Mouse (Mus musculus) heart, postnatal 0 days (tissue): ENCODE measurements around the gene Opn1sw.

Experiments
- CTCF ChIP-seq: IDR thresholded peaks from 2 replicates; pipeline ENCODE4 v1.5.1; 2016; ENCODE audit warnings: antibody characterized with exemption, control low read depth, low read depth
- EP300 ChIP-seq: IDR thresholded peaks from 2 replicates; pipeline ENCODE4 v1.6.1; 2016; ENCODE audit warnings: antibody characterized with exemption, low read depth

DNA sequence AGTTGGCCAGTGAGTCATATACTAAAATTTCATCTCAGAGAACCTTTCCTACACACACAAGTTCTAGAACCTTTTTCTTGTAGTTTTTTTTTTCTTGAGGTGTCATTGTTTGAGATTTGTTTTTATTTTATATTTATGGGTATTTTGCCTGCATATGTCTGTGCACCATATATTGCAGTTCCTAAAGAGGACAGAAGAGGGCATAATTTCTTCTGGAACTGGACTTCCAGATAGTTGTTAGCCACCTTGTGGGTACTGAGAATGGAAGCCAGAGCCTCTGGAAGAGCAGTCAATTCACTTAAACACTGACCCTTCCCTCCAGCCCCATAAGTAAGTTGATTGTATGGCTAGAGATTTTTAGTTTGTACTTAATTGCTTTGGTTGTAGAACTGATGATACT, 36.7 kb downstream of the Opn1sw start:
- TF ChIP-seq CTCF (peak; percentile 20; the same call in 1 of the 2 replicates), EP300 (no peak)
